Mouse (Mus musculus) midbrain, embryonic 11.5 days (tissue): ENCODE results near the gene Gm13057. TPM values are rescaled to one million over a fixed set of nuclear protein-coding genes. Genes with fewer than 3 reads are reported as not detected.
"Not testable (repeated sequence)": the region's sequence is repeated elsewhere in the genome, so short reads cannot be mapped to it uniquely, and the experiment has no call there.

Experiments used
- ATAC-seq: fragments of 200-750 bp; cut with Nextera tagmentation; 2 replicates; pipeline ENCODE4 v1.8.0; 2017; ENCODE audit warnings: moderate TSS enrichment, moderate library complexity; ENCODE audit not compliant: low FRiP score
- DNase-seq: peaks from one replicate; pipeline ENCODE4 v3.0.0; 2015; ENCODE audit warnings: low spot score; ENCODE audit errors: missing footprints
- H3K27ac ChIP-seq: fragments of 300-500 bp; sonication (generic); 2 replicates; pipeline ENCODE4 v1.5.1; 2014; ENCODE audit warnings: low read depth, low read length
- H3K27me3 ChIP-seq: fragments of 300-500 bp; sonication (generic); 2 replicates; pipeline ENCODE4 v1.6.1; 2014; ENCODE audit warnings: mild to moderate bottlenecking, low read length, moderate library complexity, mixed read lengths; ENCODE audit not compliant: control insufficient read depth, insufficient read depth
- H3K36me3 ChIP-seq: fragments of 300-500 bp; sonication (generic); 2 replicates; pipeline ENCODE4 v1.6.1; 2014; ENCODE audit warnings: mild to moderate bottlenecking, low read length, moderate library complexity, mixed read lengths; ENCODE audit not compliant: control insufficient read depth, insufficient read depth
- H3K4me1 ChIP-seq: fragments of 300-500 bp; sonication (generic); 2 replicates; pipeline ENCODE4 v1.6.1; 2014; ENCODE audit warnings: low read length; ENCODE audit not compliant: control insufficient read depth, insufficient read depth
- H3K4me2 ChIP-seq: fragments of 300-500 bp; sonication (generic); 2 replicates; pipeline ENCODE4 v1.6.1; 2014; ENCODE audit warnings: mild to moderate bottlenecking, moderate library complexity
- H3K4me3 ChIP-seq: fragments of 300-500 bp; sonication (generic); 2 replicates; pipeline ENCODE4 v1.5.1; 2014; ENCODE audit warnings: low read depth, low read length
- H3K9ac ChIP-seq: fragments of 300-500 bp; sonication (generic); 2 replicates; pipeline ENCODE4 v1.6.1; 2014; ENCODE audit warnings: low read length
- H3K9me3 ChIP-seq: fragments of 300-500 bp; sonication (generic); 2 replicates; pipeline ENCODE4 v1.6.1; 2016; ENCODE audit warnings: low read length; ENCODE audit not compliant: control insufficient read depth
- WGBS: fragments of 180-500 bp; shearing (Covaris S2); extraction: QIAGEN DNeasy Blood & Tissue Kit; methylation state at CpG from one replicate; pipeline ENCODE4 v1.1.7; 2014; 5-methylcytosine and 5-hydroxymethylcytosine counted together
- polyA plus RNA-seq: library from polyadenylated mRNA; unstranded; fragments of >200 nt; fragmentation: Nextera tagmentation; extraction: Ambion mirVana; gene quantifications from 2 replicates; pipeline ENCODE4 v1.2.1, GENCODE M21; 2014

The Gm13057 gene
- not detected in 2 replicates for polyA plus RNA-seq

- no CpG with 5 or more reads among the region's 3 CpGs for WGBS
- not testable (repeated sequence) for H3K27ac ChIP-seq, DNase-seq, H3K4me1 ChIP-seq, H3K4me3 ChIP-seq, H3K36me3 ChIP-seq, ATAC-seq, H3K27me3 ChIP-seq, H3K4me2 ChIP-seq, H3K9me3 ChIP-seq, H3K9ac ChIP-seq
Observed at GRCm38 (mm10) chr4:143551400-143551799, at the start of gene Gm13057, which contains the start of gene BC080695. Gm13057 (plus strand) TSS chr4:143551709. BC080695 (plus strand) TSS chr4:143551700.

- H3K9me3 ChIP-seq = no peaks in the 10 kb centered on the region
- H3K27me3 ChIP-seq = no peaks in the 10 kb centered on the region
- no peak for ATAC-seq
- WGBS = 83% methylated on average over 3 of the region's 3 CpGs
- H3K36me3 ChIP-seq = no peaks in the 10 kb centered on the region
- no peaks in the 10 kb centered on the region for H3K4me1 ChIP-seq
- no peak within 1 kb of the TSS for H3K4me3 ChIP-seq
- H3K27ac ChIP-seq = no peak within 1 kb of the TSS
- no peak within 1 kb of the TSS for H3K4me2 ChIP-seq
- no peak for DNase-seq
- no peak within 1 kb of the TSS for H3K9ac ChIP-seq
Observed at GRCm38 (mm10) chr4:143511043-143511442, 40.5 kb upstream of the Gm13057 start, which contains the start of gene Gm13043. Gm13043 (plus strand) TSS chr4:143511343.

- not testable (repeated sequence) for H3K4me1 ChIP-seq, H3K4me3 ChIP-seq, H3K9me3 ChIP-seq, H3K27ac ChIP-seq, H3K9ac ChIP-seq, ATAC-seq, H3K36me3 ChIP-seq, H3K4me2 ChIP-seq, H3K27me3 ChIP-seq, DNase-seq
- WGBS = no CpG with 5 or more reads among the region's 3 CpGs
Observed at GRCm38 (mm10) chr4:143535654-143536053, 15.9 kb upstream of the Gm13057 start, which contains the start of gene Gm13040. Gm13040 (plus strand) TSS chr4:143535954.

Other genes starting within 250 kb of the Gm13057 start
- gene Lrrc38, start 202.0 kb upstream of the Gm13057 start, polyA plus RNA-seq = 0.08 and 0.27 TPM in 2 replicates
- not detected in 2 replicates for gene Pramel1, start 157.3 kb upstream of the Gm13057 start, polyA plus RNA-seq
- gene Pramef8, start 139.3 kb upstream of the Gm13057 start, polyA plus RNA-seq = 15.6 and 18.6 TPM in 2 replicates
- gene Oog4, start 101.4 kb upstream of the Gm13057 start, polyA plus RNA-seq = not detected in 2 replicates
- not detected in 2 replicates for gene Gm13043, start 40.4 kb upstream of the Gm13057 start, polyA plus RNA-seq
- gene Gm13040, start 15.8 kb upstream of the Gm13057 start, polyA plus RNA-seq = not detected in 2 replicates
- gene BC080695, start within 50 bp of the Gm13057 start, polyA plus RNA-seq = not detected in 2 replicates
- not detected in 2 replicates for gene Gm13083, start 63.3 kb downstream of the Gm13057 start, polyA plus RNA-seq
- gene Gm13088, start 105.5 kb downstream of the Gm13057 start, polyA plus RNA-seq = not detected in 2 replicates
- not detected in 2 replicates for gene Gm13089, start 151.0 kb downstream of the Gm13057 start, polyA plus RNA-seq
- not detected in 2 replicates for gene Gm13078, start 167.7 kb downstream of the Gm13057 start, polyA plus RNA-seq
- gene Gm13023, start 237.6 kb downstream of the Gm13057 start, polyA plus RNA-seq = not detected in 2 replicates